Mouse (Mus musculus) subcutaneous adipose tissue, adult 2 months (tissue): ENCODE results near the gene Cx3cl1. TPM values are rescaled to one million over a fixed set of nuclear protein-coding genes. Genes with fewer than 3 reads are reported as not detected.

Experiments
- polyA plus RNA-seq: library from polyadenylated mRNA; depleted of rRNA; stranded (reverse); fragments of >200 nt; gene quantifications from 2 replicates; pipeline ENCODE4 v1.2.3, GENCODE M21; 2012; ENCODE audit warnings: low replicate concordance; rRNA removed

Gene Cx3cl1
- polyA plus RNA-seq, result 9.1 and 15.8 TPM in 2 replicates

GRCm38 (mm10) chr8:94771941-94772670, at the start of gene Cx3cl1:
Gene Cx3cl1, plus strand, starts transcription at chr8:94772009.

DNA sequence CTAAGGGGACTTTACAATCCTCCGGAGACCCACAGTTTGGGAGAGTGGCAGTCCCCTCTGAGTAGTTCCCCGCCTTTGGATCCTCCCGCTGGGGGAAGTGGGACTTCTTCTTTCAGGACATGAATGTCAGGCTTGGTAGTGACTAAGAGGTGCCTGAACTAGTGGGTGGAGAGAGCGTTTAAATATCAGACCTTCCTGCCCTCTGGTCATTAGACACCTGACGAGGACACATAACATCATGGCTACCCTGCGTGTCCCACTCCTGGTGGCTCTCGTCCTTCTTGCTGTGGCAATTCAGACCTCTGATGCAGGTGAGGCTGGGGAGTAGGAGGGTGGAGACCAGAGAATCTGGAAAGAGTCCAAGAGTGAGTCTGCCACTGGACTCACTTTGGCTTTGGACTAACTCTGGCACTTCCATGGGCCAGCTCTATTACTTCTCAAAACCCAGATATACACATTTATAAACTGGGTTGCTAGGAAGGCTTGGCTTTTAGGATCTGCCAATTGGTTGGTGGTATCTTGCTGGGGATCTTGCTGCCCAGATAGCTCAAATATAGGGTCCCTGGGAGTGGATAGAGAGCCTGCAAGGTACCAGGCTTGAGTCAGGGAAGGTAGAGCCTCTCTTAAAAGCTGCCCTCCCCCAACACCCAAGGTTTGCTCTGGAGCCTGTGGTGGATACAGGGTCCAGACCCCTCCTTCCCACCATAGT, 26.2 kb upstream of the Cx3cl1 start, which contains the start of gene Ccl22:
Gene Ccl22, plus strand, starts transcription at position 115 of the 709 bp plus-strand sequence.

DNA sequence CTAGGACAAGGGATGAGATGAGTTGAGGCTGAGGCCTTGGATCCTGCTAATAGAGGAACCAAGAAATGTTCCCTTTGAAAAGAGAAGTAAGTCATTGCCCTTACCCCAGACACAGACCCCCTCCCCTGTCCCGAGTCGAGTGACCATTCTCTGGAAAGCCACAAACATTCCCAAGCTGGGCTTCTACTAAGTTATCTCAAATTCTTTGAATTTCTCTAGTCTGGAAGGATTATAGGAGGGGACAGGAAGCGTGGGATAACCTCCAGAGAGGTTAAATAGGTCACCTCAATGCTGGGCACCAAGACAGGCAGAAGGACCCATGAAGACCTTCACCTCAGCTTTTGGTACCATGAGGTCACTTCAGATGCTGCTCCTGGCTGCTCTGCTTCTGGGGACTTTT, 38.3 kb downstream of the Cx3cl1 start, which contains the start of gene Ccl17:
Gene Ccl17, plus strand, starts transcription at position 301 of the 400 bp plus-strand sequence.

Other genes with a start within 250 kb of the Cx3cl1 start
- 44.4 and 124 TPM in 2 replicates for gene Cpne2, start 239.0 kb upstream of the Cx3cl1 start, polyA plus RNA-seq
- gene Rspry1, start 170.1 kb upstream of the Cx3cl1 start, polyA plus RNA-seq, result 8.9 and 11.7 TPM in 2 replicates
- gene Fam192a, start 170.0 kb upstream of the Cx3cl1 start, polyA plus RNA-seq, result 19.9 and 21.5 TPM in 2 replicates
- gene Arl2bp, start 105.4 kb upstream of the Cx3cl1 start, polyA plus RNA-seq, result 104 and 142 TPM in 2 replicates
- 25.6 and 29.9 TPM in 2 replicates for gene Pllp, start 75.7 kb upstream of the Cx3cl1 start, polyA plus RNA-seq
- gene Ccl22, start 26.4 kb upstream of the Cx3cl1 start, polyA plus RNA-seq, result 3.3 and 5.1 TPM in 2 replicates
- 0.44 and 1.3 TPM in 2 replicates for gene Ccl17, start 38.4 kb downstream of the Cx3cl1 start, polyA plus RNA-seq
- 175 and 245 TPM in 2 replicates for gene Coq9, start 66.3 kb downstream of the Cx3cl1 start, polyA plus RNA-seq
- gene Ciapin1, start 66.3 kb downstream of the Cx3cl1 start, polyA plus RNA-seq, result 31.1 and 42.8 TPM in 2 replicates
- gene Polr2c, start 85.4 kb downstream of the Cx3cl1 start, polyA plus RNA-seq, result 78.9 and 117 TPM in 2 replicates
- 27.2 and 32.0 TPM in 2 replicates for gene Dok4, start 104.3 kb downstream of the Cx3cl1 start, polyA plus RNA-seq
- gene Ccdc102a, start 146.1 kb downstream of the Cx3cl1 start, polyA plus RNA-seq, result 14.8 and 31.5 TPM in 2 replicates
- 3.8 and 4.9 TPM in 2 replicates for gene Adgrg5, start 151.7 kb downstream of the Cx3cl1 start, polyA plus RNA-seq
- gene Adgrg1, start 202.7 kb downstream of the Cx3cl1 start, polyA plus RNA-seq, result 107 and 240 TPM in 2 replicates
- gene Adgrg3, start 245.7 kb downstream of the Cx3cl1 start, polyA plus RNA-seq, result 4.5 and 10.2 TPM in 2 replicates